Mouse (Mus musculus) forebrain, embryonic 14.5 days (tissue): ENCODE measurements at regions not wholly inside any gene's neighbourhood (a gene's known extent, or its start where the extent isn't known, plus 50 kb on each side); places are given as distances from the start of the nearest gene placed in this dataset.

Experiments used
- ATAC-seq: fragments of 200-750 bp; cut with Nextera tagmentation; 2 replicates; pipeline ENCODE4 v1.8.0; 2017; ENCODE audit warnings: mild to moderate bottlenecking, moderate library complexity
- DNase-seq: peaks from one replicate; pipeline ENCODE4 v3.0.0-alpha.2; 2015; ENCODE audit warnings: low spot score
- H3K27ac ChIP-seq: fragments of 300-500 bp; sonication (generic); 2 replicates; pipeline ENCODE4 v1.5.1; 2014; ENCODE audit warnings: low read depth, mild to moderate bottlenecking, control low read depth, low read length, moderate library complexity
- H3K27me3 ChIP-seq: fragments of 300-500 bp; sonication (generic); replicated peaks from 2 replicates; pipeline ENCODE4 v1.6.1; 2014; ENCODE audit warnings: low read length, control low read depth, mixed read lengths; ENCODE audit not compliant: control insufficient read depth, insufficient read depth
- H3K36me3 ChIP-seq: fragments of 300-500 bp; sonication (generic); 2 replicates; pipeline ENCODE4 v1.6.1; 2014; ENCODE audit warnings: low read length, control low read depth; ENCODE audit not compliant: control insufficient read depth, insufficient read depth
- H3K4me1 ChIP-seq: fragments of 300-500 bp; sonication (generic); 2 replicates; pipeline ENCODE4 v1.6.1; 2014; ENCODE audit warnings: antibody characterized with exemption, low read length, control low read depth; ENCODE audit not compliant: control insufficient read depth, insufficient read depth
- H3K4me2 ChIP-seq: fragments of 300-500 bp; sonication (generic); 2 replicates; pipeline ENCODE4 v1.6.1; 2014; ENCODE audit warnings: mild to moderate bottlenecking, control low read depth, low read length
- H3K4me3 ChIP-seq: fragments of 300-500 bp; sonication (generic); 2 replicates; pipeline ENCODE4 v1.5.1; 2014; ENCODE audit warnings: low read depth, low read length, control low read depth
- H3K9ac ChIP-seq: fragments of 300-500 bp; sonication (generic); 2 replicates; pipeline ENCODE4 v1.6.1; 2014; ENCODE audit warnings: mild to moderate bottlenecking, low read length, control low read depth, moderate library complexity
- H3K9me3 ChIP-seq: fragments of 300-500 bp; sonication (generic); replicated peaks from 2 replicates; pipeline ENCODE4 v1.6.1; 2016; ENCODE audit warnings: low read length, control low read depth, mixed read lengths; ENCODE audit not compliant: control insufficient read depth
- WGBS: fragments of 180-500 bp; shearing (Covaris S2); extraction: QIAGEN DNeasy Blood & Tissue Kit; methylation state at CpG from one replicate; pipeline ENCODE4 v1.1.7; 2014; 5-methylcytosine and 5-hydroxymethylcytosine counted together

GRCm38 (mm10) chr15:62511461-62511860 lies 1333.5 kb downstream of the Gsdmc2 start:
- peak; percentile 43 for DNase-seq

GRCm38 (mm10) chr15:62503866-62504265 lies 1341.1 kb downstream of the Gsdmc2 start:
- Histone ChIP-seq H3K4me3 (no peak overlapping the region), H3K27ac (no peak overlapping the region), H3K4me2 (no peak overlapping the region), H3K9ac (no peak overlapping the region), H3K36me3 (no peaks in the 10 kb centered on the region), H3K9me3 (no peaks in the 10 kb centered on the region), H3K27me3 (no peaks in the 10 kb centered on the region), H3K4me1 (no peaks in the 10 kb centered on the region)
- ATAC-seq (no peak), DNase-seq (no peak)
- WGBS: 77% methylated on average over 3 of the region's 3 CpGs

More at GRCm38 (mm10) chr15:62511461-62511860, 1333.5 kb downstream of the Gsdmc2 start:
- H3K36me3 ChIP-seq: no peaks in the 10 kb centered on the region
- no peaks in the 10 kb centered on the region for H3K4me1 ChIP-seq
- ATAC-seq: no peak
- no peaks in the 10 kb centered on the region for H3K27me3 ChIP-seq
- WGBS: 82% methylated on average over 2 of the region's 2 CpGs
- no peaks in the 10 kb centered on the region for H3K9me3 ChIP-seq
- no peak overlapping the region for H3K27ac ChIP-seq
- H3K4me2 ChIP-seq: no peak overlapping the region
- no peak overlapping the region for H3K4me3 ChIP-seq
- H3K9ac ChIP-seq: no peak overlapping the region

GRCm38 (mm10) chr15:62500966-62501365 lies 1344.0 kb downstream of the Gsdmc2 start:
- Histone ChIP-seq H3K27ac (no peak overlapping the region), H3K27me3 (no peaks in the 10 kb centered on the region), H3K36me3 (no peaks in the 10 kb centered on the region), H3K4me3 (no peak overlapping the region), H3K9ac (no peak overlapping the region), H3K9me3 (no peaks in the 10 kb centered on the region), H3K4me1 (no peaks in the 10 kb centered on the region), H3K4me2 (no peak overlapping the region)
- WGBS: 81% methylated on average over 4 of the region's 4 CpGs
- DNase-seq: no peak
- no peak for ATAC-seq

- no peak overlapping the region for H3K9ac ChIP-seq
- H3K9me3 ChIP-seq: no peaks in the 10 kb centered on the region
- no peaks in the 10 kb centered on the region for H3K36me3 ChIP-seq
- 71% methylated on average over 2 of the region's 2 CpGs for WGBS
- ATAC-seq (no peak), DNase-seq (no peak)
- no peaks in the 10 kb centered on the region for H3K27me3 ChIP-seq
- H3K27ac ChIP-seq: no peak overlapping the region
- H3K4me3 ChIP-seq: no peak overlapping the region
- H3K4me2 ChIP-seq: no peak overlapping the region
- H3K4me1 ChIP-seq: no peaks in the 10 kb centered on the region
Measured at GRCm38 (mm10) chr15:62500522-62500921, 1344.5 kb downstream of the Gsdmc2 start.

- peak; percentile 65 for DNase-seq
- ATAC-seq: peak; percentile 46
- H3K4me3 ChIP-seq: no peak overlapping the region
- no peaks in the 10 kb centered on the region for H3K9me3 ChIP-seq
- H3K27ac ChIP-seq: no peak overlapping the region
- H3K4me1 ChIP-seq: no peaks in the 10 kb centered on the region
- H3K27me3 ChIP-seq: no peaks in the 10 kb centered on the region
- no peak overlapping the region for H3K9ac ChIP-seq
- H3K4me2 ChIP-seq: no peak overlapping the region
- no peaks in the 10 kb centered on the region for H3K36me3 ChIP-seq
- 8% methylated on average over 4 of the region's 4 CpGs for WGBS
Measured at GRCm38 (mm10) chr15:62496193-62496592, 1348.8 kb downstream of the Gsdmc2 start.

- H3K27me3 ChIP-seq: no peaks in the 10 kb centered on the region
- DNase-seq: no peak
- no peak overlapping the region for H3K9ac ChIP-seq
- H3K4me2 ChIP-seq: no peak overlapping the region
- H3K27ac ChIP-seq: no peak overlapping the region
- no peaks in the 10 kb centered on the region for H3K36me3 ChIP-seq
- no peaks in the 10 kb centered on the region for H3K4me1 ChIP-seq
- no peaks in the 10 kb centered on the region for H3K9me3 ChIP-seq
- WGBS: 78% methylated on average over 3 of the region's 3 CpGs
- H3K4me3 ChIP-seq: no peak overlapping the region
- no peak for ATAC-seq
Measured at GRCm38 (mm10) chr15:62492350-62492749, 1352.6 kb downstream of the Gsdmc2 start.

GRCm38 (mm10) chr15:62490548-62490947 lies 1354.4 kb downstream of the Gsdmc2 start:
- DNase-seq: no peak
- Histone ChIP-seq H3K36me3 (no peaks in the 10 kb centered on the region), H3K4me1 (no peaks in the 10 kb centered on the region), H3K4me3 (no peak overlapping the region), H3K27ac (no peak overlapping the region), H3K27me3 (no peaks in the 10 kb centered on the region), H3K9me3 (no peaks in the 10 kb centered on the region), H3K9ac (no peak overlapping the region), H3K4me2 (no peak overlapping the region)
- 91% methylated on average over 2 of the region's 2 CpGs for WGBS
- ATAC-seq: no peak

GRCm38 (mm10) chr15:62486540-62486939 lies 1358.4 kb downstream of the Gsdmc2 start:
- WGBS: 66% methylated on average over 6 of the region's 6 CpGs
- Histone ChIP-seq H3K4me2 (no peak overlapping the region), H3K27me3 (no peaks in the 10 kb centered on the region), H3K27ac (no peak overlapping the region), H3K9me3 (no peaks in the 10 kb centered on the region), H3K9ac (no peak overlapping the region), H3K4me3 (no peak overlapping the region), H3K36me3 (no peaks in the 10 kb centered on the region), H3K4me1 (no peaks in the 10 kb centered on the region)
- DNase-seq (no peak), ATAC-seq (no peak)

GRCm38 (mm10) chr15:62484350-62484749 lies 1360.6 kb downstream of the Gsdmc2 start:
- no peak for ATAC-seq
- Histone ChIP-seq H3K9ac (no peak overlapping the region), H3K27ac (no peak overlapping the region), H3K36me3 (no peaks in the 10 kb centered on the region), H3K4me3 (no peak overlapping the region), H3K4me2 (no peak overlapping the region), H3K9me3 (no peaks in the 10 kb centered on the region), H3K27me3 (no peaks in the 10 kb centered on the region), H3K4me1 (no peaks in the 10 kb centered on the region)
- DNase-seq: no peak
- 96% methylated on average over 3 of the region's 3 CpGs for WGBS
